Mouse (Mus musculus): ENCODE measurements around the gene Lrrc7. TPM values are rescaled to one million over a fixed set of nuclear protein-coding genes. Genes with fewer than 3 reads are reported as not detected.
"Not testable (repeated sequence)": the region's sequence is repeated elsewhere in the genome, so short reads cannot be mapped to it uniquely, and the experiment has no call there.

Gene Lrrc7
- total RNA-seq, 2 experiments from 2014 or later = 84.8 to 94.0 TPM

DNA sequence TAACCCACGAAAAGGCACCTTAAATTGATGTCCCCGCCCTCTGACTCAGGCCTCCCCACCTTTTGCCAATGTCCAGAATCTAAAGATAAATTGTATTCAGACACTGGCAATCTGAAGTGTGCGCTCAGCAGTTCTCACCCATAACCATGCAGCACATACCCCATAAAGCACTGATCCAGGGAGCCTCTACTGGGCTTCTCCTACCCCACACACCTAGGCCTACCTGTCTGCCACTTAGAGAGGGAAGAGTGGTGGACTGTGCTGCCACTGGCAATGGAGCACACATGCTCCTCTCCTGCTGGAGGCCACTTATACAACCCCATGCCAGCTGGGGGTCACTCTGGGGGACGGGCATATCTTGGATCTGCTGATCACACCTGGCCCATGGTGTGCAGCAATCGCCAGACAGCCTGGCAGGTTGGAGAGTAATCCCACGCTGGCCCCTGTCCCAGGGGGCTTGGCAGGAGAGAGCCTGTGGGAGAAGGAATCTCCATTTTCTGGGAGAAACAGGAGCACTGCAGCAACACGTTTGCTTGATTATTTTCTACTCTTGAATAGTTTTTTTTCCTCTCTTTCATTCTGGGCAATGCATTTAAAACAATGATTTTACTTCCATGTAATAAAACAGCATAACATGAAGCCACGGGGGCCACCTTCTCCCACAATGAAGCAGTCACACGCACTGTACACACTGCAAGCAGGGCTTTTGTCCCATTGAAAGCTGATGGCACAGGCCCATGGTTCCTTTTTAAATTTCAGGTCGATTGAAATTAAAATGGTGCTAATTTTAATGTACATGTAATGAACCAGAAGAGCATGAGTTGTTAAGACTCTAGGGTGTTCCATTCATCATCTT, 386.9 kb downstream of the Lrrc7 start:
- DNase-seq = no peak
- intact Hi-C loops (cut with DNase I) = loop anchor here (10.0 kb wide), 1 partner anchor 380 kb away; no protein-coding TSS in a partner anchor

DNA sequence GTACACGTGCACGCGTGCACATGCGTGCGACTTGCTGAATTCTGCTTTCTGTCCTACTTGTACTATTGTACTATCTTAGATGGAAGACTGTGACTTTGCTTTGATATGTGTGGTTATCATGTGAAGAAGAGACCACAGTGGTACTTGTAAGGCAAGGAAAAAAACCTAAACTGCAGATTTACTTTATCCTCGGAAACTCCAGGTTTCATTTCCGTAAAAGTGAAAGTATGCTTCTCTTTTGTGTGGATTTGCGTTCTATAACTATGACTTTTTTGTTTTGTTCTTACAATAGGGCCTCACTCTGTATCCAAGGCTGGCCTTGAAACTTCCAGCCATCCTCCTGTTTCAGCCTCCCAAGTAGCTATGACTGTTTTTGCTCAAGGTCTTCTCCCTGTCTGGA, 392.8 kb downstream of the Lrrc7 start:
- intact Hi-C loops (cut with DNase I) = no loop called here
- no peak for DNase-seq

DNA sequence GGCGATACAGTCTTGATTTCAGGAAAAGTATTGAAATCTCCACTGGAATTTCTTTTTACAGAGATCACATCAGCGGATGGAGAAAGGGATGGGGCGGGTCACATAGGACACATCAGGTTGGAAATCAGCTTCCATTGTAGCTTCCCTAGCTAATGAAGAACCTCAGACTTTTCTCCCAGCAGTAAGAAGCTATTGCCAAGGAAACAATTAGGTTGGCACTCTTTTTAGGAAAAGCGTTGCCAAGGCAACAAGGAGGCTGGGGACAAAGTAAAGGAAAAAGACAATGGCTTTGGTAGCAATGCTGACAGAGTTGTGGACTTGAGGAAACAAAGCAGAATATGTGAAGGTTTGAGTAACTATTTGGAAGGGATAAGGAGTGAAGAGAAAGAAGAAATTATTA, 393.6 kb downstream of the Lrrc7 start:
- no peak for DNase-seq
- intact Hi-C loops (cut with DNase I) = no loop called here

DNA sequence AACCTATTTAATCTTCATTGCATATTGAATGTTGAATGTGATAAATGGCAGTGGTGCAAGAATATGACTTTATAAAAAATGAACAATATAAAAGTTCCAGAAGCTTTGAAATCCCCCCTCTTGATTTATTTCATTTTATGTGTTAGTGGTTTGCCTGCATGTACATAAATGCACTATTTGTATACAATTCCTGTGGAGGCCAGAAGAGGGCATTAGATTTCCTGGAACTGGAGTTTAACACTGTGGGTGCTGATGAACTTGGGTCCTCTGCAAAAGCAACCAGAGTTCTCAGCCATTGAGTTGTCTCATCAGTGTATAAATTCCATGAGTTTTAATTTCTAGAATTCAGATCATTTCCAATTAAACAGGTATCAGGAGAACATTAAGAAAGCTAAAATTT, 397.0 kb downstream of the Lrrc7 start:
- intact Hi-C loops (cut with DNase I) = no loop called here
- no peak for DNase-seq

DNA sequence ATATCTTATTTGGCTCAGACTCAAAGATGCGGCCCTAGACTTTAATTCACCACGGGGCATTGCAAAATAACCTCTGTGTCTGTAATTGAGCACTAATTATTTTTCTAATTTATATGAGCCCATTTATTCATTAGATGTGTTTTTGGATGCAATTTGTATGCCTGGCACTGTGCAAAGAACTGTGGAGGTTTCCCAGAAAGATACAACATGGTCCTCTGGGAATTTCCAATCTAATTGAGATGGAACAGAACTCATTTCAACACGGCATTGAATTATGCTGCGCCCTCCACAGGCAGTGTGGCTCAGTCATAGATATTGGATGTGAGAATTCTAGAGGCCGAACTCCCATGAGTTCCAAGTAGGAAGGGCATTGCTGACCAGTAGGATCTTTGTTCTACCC, 397.6 kb downstream of the Lrrc7 start:
- intact Hi-C loops (cut with DNase I) = no loop called here
- no peak for DNase-seq

DNA sequence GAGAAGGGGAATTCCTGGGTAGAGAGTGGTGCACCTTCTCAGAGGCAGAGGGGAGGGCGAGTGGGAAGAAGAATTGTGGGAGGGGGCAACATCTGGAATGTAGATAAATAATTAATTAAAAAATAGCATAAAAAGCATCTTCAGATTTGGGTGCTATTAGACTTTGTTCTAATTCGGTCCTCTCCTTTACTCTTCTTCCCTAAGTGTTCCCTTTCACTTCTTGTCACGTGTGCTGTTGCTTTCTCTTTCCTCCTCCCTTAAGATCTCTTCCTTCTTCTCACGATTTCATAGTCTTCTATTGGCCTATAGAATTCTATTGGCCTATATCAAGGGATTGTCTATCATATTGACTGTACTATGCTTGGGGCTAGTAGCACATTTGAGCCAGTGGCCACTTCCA, 398.9 kb downstream of the Lrrc7 start:
- DNase-seq = no peak
- intact Hi-C loops (cut with DNase I) = no loop called here

DNA sequence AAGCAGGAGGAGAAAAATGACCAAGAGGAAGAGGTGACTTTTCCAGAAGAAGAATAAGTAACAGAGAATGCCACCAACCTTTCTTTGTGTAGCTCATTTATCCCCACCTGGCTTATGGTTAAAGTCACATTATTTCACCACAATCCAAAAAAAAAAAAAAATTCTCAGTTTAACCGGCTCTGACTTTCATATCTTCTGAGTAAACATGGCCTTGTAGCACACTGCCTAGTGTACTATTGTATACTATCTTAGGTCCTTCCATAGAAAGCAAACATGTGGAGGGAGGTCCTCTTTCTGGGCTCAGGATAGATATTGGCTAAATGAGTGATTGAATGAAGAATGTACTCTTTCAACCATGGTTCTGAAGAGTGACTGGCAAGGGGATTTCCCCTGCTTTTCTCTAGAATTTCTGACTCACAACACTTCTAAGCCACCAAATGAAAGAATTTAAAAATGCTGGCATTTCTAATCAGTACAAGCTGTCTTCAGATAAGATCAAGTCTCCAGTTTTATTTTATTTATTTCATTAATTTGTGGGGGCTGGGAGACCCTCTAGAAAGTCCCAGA, 400.0 kb downstream of the Lrrc7 start:
- no peak for DNase-seq
- intact Hi-C loops (cut with DNase I) = no loop called here

DNA sequence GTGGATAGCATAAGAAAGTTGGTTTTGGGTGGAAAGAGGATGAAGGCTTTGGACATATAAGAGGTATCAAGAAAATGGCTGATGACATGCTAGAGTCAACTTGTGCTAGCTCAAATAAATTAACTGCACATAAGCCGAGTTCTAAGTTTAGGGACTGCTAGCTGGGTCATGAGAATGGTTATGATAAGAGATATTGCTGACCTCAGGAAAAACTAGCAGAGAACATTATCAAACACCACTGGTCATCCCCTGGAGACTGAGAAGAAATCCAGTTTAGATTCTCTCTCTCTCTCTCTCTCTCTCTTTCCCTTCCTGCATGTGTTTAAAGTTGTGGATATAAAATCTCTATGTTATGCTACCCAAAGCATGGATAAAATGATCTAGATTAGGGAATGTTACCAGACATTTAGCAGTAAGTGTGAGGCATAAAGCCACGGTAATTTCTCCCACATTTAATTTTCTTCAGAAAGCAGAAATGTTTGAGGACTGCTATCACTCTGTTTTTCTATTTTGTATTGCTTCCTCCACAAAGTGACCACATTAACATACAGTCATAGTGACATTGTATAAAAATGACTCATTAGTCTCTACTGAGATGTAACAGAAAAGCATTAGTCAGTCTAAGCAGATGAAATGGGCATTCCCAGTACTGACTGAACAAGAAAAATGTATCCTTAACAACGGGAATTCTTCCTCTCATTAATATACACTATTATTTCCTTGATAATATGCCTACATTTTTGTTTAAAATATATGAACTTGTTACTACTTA, 406.3 kb downstream of the Lrrc7 start:
- intact Hi-C loops (cut with DNase I) = no loop called here
- no peak for DNase-seq

DNA sequence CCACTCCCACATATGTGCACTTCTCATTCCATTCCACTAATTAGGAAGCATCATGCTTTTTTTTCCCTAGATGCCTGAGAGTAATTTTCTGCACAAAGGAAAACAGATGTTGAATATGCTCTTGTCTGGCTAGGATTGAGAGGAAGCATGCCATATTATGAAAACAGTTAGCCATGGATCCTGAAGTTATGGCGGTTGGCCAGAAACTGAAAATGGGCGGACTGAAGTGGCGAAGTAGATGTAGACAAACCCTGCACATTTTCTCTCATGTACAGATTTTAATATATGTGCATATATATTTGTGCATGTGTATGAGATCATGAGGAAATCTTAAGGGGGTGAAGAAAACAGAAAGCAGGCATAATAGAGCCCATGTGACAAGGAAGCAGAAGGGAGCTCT, 407.9 kb downstream of the Lrrc7 start:
- DNase-seq = no peak
- intact Hi-C loops (cut with DNase I) = no loop called here

DNA sequence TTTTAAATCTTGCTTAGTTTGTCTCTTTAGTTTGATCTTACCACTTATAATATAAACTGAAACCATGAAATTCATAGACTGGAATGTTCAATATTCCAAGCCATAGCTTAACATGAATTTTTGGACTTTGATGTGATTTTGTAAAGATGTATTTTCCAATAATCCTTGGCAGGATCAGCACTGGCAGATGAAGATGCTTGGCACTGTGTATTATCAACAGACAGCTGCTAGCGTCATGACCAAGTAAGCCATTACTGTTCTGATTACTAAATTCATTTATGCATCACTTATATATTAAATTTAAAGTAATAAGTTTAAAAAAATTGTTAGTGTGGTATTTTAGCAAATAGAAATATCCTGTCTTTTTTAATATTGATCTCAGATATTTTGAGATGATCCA, 413.0 kb downstream of the Lrrc7 start:
- DNase-seq = no peak
- intact Hi-C loops (cut with DNase I) = no loop called here

DNA sequence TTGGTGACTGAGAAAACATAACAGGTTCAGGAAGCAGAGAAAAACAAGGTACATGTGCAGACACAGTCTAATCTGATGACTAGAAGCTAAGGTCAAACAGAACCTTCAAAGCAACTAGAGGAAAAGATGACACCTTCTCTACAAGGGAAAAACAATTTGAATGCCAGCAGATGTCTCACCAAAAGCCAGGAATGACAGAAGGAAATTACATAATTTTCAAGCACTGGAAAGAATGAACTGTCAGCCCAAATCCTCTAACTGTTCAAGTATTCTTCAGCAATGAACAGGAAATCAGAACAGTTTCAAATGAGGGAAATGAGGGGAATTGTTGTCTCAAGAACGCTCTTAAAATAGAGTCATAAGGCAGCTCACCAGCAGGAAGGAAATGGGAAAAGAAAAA, 421.4 kb downstream of the Lrrc7 start:
- intact Hi-C loops (cut with DNase I) = no loop called here
- no peak for DNase-seq

DNA sequence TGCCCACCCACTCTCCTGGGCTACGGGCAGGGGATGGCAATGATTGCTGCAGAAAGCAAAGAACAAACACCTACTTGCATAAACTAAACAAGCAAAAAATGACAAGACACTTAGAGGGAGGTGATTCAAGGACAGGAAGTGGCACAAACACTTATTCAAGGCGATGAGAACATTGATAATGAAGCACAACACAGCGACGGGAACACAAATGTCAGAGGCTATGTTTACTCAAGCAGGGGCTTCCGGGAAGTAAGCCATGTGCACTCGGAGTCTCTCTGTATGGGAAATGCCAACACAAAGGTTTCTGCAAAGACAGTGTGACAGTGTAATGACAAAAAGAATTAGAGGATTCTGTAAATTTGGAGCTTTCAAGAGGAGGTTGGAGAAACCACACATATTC, 424.2 kb downstream of the Lrrc7 start:
- no peak for DNase-seq
- intact Hi-C loops (cut with DNase I) = no loop called here

DNA sequence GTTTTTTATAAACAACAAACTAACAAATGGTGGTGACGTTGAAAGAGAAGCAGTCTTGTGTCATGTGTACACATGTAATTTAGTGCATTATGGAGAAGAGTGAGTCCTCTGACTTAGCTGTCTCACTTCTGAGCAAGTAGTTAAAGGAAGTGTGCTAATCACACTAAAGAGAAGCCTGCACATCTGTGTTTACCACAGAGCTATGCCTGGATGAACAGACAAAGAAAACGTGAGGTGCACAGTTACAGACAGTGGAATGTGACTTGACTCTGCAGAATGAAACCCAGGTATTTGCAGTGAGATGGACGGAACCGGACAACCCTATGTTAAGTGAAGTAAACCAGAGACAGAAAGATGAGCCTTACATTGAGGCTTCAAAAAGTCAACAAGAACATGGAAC, 430.3 kb downstream of the Lrrc7 start:
- intact Hi-C loops (cut with DNase I) = no loop called here
- DNase-seq = no peak

DNA sequence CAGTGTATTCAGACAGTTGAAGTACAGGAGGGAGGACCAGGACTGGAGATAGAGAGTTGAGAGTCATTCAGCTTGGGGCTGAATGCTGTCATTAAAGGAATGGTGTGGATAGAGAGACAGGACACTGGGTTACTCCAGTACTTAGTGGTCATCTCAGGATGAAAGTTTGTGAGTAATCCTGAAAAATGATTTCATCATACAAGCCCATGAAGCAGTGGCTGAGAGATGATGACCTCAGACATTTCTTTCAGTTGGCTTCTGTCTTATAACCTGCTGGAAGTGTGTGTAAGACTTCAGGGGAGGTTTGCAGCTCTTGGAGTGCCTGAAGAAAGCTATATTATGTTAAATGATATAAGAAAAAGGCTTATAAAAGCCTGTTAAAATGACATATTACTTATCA, 430.8 kb downstream of the Lrrc7 start:
- DNase-seq = no peak
- intact Hi-C loops (cut with DNase I) = no loop called here

DNA sequence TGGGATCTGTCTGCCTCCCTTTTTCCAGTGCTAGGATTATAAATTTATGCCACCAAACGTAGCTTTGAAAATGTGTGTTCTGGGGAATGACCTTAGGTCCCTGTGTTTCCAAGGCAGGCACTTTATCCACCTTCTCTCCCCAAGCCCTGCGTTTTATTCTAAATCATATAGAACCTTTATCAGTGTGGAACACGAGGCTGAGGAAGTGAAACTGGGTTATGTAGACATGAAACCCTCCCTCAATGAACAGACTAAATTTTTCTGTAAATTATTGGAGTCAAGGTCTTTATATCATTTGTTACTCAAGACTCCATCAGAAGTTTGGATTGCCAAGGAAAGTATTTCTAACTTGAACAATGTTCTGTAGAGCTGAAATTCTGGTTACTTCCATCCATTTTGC, 439.1 kb downstream of the Lrrc7 start:
- no peak for DNase-seq
- intact Hi-C loops (cut with DNase I) = no loop called here

DNA sequence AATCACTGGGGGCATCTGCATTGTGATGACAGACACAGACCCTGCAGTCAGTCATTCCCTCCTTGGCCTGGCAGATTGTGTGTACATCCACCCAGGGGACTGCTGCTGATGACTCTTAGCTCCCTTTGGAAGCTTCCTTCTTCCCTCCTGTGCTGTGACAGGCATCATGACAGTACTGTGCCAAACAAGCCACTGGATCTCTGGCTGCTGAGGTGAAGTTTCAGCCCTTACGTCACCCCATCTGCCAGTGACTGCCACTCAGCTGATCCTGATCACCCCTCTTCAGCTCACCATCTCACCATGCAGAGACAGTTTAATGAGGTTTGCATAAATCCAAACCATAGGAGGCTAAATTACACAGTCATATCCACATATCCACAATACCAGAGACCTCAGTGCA, 456.8 kb downstream of the Lrrc7 start:
- intact Hi-C loops (cut with DNase I) = no loop called here
- DNase-seq = peak; percentile 5

DNA sequence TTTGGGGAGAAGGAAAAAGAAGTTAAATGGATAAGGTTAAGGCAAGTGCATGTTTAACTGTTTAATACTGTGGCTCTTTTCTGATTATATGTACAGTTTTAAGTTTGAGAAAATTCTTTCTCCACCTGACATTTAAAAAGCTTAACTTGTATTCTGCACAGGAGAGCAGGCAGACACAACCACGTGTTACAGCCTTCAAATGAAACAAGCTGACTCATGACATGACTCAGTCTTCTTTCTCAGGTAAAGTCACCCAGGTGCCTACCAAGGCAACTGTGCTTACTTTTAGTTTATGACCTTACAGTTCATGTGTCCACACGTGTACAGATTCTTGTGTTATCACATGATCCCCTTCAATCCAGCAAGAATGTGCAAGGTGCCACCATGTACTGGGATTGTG, 458.6 kb downstream of the Lrrc7 start:
- DNase-seq = no peak
- intact Hi-C loops (cut with DNase I) = no loop called here

DNA sequence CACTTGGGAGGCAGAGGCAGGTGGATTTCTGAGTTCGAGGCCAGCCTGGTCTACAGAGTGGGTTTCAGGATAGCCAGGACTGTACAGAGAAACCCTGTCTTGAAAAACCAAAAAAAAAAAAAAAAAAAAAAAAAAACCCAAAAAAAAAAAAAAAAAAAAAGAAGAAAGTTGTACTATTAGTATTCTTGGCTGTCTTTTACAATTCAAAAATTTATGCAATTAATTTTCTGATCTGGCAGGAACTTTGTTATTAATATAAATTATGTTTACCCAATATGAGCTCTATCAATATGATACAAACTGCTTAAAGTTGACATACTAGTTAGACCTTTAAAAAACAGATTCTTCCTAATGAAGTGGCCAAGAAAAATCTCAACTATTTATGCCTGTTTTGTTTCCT, 459.5 kb downstream of the Lrrc7 start:
- DNase-seq; intact Hi-C loops (cut with DNase I): not testable (repeated sequence)

DNA sequence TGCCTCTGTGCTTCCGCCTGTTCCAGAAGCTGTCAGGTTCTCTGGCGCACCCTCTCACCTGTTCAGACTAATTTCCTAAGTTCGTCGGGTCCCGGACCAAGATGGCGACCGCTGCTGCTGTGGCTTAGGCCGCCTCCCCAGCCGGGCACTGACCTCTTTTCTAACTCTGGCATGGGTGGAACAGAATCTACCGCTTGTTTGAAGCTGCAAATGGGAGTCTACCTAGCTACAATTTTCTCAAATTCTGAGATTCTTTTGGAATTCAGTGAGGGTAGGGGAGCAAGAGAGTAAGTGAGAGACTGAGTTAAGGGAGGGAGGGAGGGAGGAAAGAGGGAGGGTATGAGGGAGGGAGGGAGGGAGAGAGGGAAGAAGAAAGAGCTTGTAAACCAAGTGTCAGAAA, 460.0 kb downstream of the Lrrc7 start:
- DNase-seq; intact Hi-C loops (cut with DNase I): not testable (repeated sequence)

DNA sequence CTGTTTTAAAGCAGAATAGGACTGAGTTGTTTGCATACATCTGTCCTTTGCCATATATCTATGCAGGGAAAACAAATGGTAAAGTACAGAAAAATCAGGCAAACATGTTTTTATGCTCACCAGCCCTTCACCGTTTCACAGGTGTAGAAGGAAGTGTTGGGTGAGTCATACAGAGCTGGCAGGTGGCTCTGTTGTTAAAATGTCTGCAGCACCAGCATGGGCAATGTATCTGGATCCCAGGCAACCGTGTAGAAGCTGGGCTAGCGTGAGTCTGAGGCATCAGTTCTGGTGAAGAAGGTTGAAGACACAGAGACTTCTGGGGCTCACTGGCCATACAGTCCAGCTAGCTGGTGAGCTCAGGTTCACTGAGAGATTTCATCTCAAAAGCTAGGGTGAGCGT, 468.1 kb downstream of the Lrrc7 start:
- intact Hi-C loops (cut with DNase I) = no loop called here
- no peak for DNase-seq

DNA sequence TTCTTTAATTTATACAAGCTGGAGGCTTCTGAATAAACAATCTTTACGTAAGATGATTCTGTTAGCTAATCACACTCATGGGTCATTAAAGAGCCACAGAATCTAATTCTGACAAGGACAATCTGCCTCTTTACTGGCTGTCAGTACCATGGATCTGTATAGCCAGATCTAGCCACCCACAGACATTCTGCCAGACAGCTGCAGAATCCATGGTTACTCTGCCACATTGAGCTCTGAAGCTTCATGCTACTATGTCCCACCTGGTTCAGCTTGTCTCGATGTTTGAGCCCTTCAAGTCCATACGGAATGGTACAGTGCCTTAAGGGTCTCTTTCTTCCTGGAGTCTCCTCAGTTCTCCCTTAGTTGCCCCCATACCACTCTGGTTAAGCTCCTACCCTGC, 470.4 kb downstream of the Lrrc7 start:
- intact Hi-C loops (cut with DNase I) = no loop called here
- no peak for DNase-seq

DNA sequence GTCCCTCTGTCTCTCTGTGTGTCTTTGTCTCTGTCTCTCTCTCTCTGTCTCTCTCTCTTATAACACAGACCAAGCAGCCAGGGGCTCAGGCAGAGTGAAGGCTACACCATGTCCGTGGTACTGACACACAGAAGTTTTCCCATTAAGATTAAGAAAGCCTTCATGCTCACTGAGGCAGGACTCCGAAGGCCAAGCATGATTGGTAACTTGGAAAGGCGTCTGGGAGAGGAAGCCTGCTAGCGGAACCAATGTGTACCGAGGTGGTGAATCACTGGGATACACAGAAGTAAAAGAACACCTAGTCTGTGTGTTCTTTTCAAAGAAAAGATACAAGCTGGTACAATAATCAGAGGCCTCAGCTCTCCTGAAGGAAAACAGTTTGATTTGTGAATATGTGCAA, 484.2 kb downstream of the Lrrc7 start:
- DNase-seq = no peak
- intact Hi-C loops (cut with DNase I) = no loop called here

Measured in left cerebral cortex, postnatal 4 days (tissue).